Mouse (Mus musculus) kidney, embryonic 15.5 days (tissue): ENCODE results near the gene Trim3. TPM values are rescaled to one million over a fixed set of nuclear protein-coding genes. Genes with fewer than 3 reads are reported as not detected.

ENCODE experiments used
- ATAC-seq: fragments of 200-750 bp; cut with Nextera tagmentation; replicated peaks from 2 replicates; pipeline ENCODE4 v1.8.0; 2017; ENCODE audit warnings: moderate TSS enrichment; ENCODE audit not compliant: low FRiP score
- H3K27ac ChIP-seq: fragments of 300-500 bp; sonication (generic); 2 replicates; pipeline ENCODE4 v1.5.1; 2015; ENCODE audit warnings: mild to moderate bottlenecking, inconsistent platforms
- H3K27me3 ChIP-seq: fragments of 300-500 bp; sonication (generic); 2 replicates; pipeline ENCODE4 v1.6.1; 2015; ENCODE audit warnings: inconsistent platforms
- H3K36me3 ChIP-seq: fragments of 300-500 bp; sonication (generic); 2 replicates; pipeline ENCODE4 v1.6.1; 2015; ENCODE audit warnings: inconsistent platforms
- H3K4me1 ChIP-seq: fragments of 300-500 bp; sonication (generic); 2 replicates; pipeline ENCODE4 v1.6.1; 2015; ENCODE audit warnings: inconsistent platforms
- H3K4me2 ChIP-seq: fragments of 300-500 bp; sonication (generic); 2 replicates; pipeline ENCODE4 v1.6.1; 2015; ENCODE audit warnings: moderate library complexity, mild to moderate bottlenecking, inconsistent platforms
- H3K4me3 ChIP-seq: fragments of 300-500 bp; sonication (generic); replicated peaks from 2 replicates; pipeline ENCODE4 v1.5.1; 2015; ENCODE audit warnings: mild to moderate bottlenecking, inconsistent platforms
- H3K9ac ChIP-seq: fragments of 300-500 bp; sonication (generic); 2 replicates; pipeline ENCODE4 v1.6.1; 2015; ENCODE audit warnings: mild to moderate bottlenecking, inconsistent platforms
- H3K9me3 ChIP-seq: fragments of 300-500 bp; sonication (generic); replicated peaks from 2 replicates; pipeline ENCODE4 v1.6.1; 2016; ENCODE audit warnings: inconsistent platforms
- WGBS: fragments of 180-500 bp; shearing (Covaris S2); methylation state at CpG from one replicate; pipeline ENCODE4 v1.1.7; 2015; ENCODE audit warnings: mixed read lengths; 5-methylcytosine and 5-hydroxymethylcytosine counted together
- polyA plus RNA-seq: library from polyadenylated mRNA; unstranded; fragments of >200 nt; fragmentation: Nextera tagmentation; extraction: Ambion mirVana; gene quantifications from 2 replicates; pipeline ENCODE4 v1.2.1, GENCODE M21; 2015

Gene Trim3
- 28.4 and 37.2 TPM in 2 replicates for polyA plus RNA-seq

DNA sequence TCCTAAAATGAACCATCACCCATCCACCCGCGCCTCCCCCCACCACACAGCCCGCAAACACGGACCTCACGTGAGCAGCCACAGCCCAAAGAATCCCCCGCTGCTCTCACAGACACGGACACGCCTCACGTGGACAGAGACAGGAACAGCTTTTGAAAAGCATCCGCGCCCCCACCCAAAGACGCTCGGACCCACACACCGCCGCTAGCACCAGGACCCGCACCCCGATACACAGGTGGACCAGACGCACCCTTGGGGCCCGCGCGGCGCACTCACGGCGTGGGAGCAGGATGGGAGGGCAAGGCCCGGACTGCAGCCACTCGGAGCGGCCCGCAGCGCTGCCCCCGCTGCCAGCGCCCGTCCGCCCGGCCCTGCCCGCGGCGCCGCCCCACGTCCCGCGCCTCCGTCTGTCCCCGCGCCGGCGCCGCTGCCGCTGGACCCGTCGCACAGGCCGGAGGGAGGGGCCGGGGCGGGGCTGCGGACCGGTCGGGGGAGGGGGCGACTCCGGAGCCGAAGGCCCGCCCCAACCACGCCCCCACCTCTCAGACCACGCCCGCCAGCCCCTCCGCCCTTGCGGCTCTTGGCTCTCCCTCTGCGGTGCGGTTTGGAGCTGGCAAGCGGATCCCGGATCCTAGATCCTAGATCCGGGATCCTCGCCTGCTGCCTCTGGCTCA lies at the start of gene Trim3:
Gene Trim3, minus strand, starts transcription at position 445 of the 674 bp plus-strand sequence.
- H3K4me1 ChIP-seq, result peaks cover 32% of the 10 kb centered on the region
- peaks cover 30% of the 10 kb centered on the region for H3K36me3 ChIP-seq
- ATAC-seq, result peak; percentile 93
- H3K9ac ChIP-seq, result peak within 1 kb of the TSS; percentile 87
- no peaks in the 10 kb centered on the region for H3K9me3 ChIP-seq
- WGBS, result 2% methylated on average over 60 of the region's 71 CpGs
- peak within 1 kb of the TSS; percentile 83 for H3K4me2 ChIP-seq
- H3K27me3 ChIP-seq, result no peaks in the 10 kb centered on the region
- H3K27ac ChIP-seq, result peak within 1 kb of the TSS; percentile 74
- H3K4me3 ChIP-seq, result peak within 1 kb of the TSS; percentile 91

DNA sequence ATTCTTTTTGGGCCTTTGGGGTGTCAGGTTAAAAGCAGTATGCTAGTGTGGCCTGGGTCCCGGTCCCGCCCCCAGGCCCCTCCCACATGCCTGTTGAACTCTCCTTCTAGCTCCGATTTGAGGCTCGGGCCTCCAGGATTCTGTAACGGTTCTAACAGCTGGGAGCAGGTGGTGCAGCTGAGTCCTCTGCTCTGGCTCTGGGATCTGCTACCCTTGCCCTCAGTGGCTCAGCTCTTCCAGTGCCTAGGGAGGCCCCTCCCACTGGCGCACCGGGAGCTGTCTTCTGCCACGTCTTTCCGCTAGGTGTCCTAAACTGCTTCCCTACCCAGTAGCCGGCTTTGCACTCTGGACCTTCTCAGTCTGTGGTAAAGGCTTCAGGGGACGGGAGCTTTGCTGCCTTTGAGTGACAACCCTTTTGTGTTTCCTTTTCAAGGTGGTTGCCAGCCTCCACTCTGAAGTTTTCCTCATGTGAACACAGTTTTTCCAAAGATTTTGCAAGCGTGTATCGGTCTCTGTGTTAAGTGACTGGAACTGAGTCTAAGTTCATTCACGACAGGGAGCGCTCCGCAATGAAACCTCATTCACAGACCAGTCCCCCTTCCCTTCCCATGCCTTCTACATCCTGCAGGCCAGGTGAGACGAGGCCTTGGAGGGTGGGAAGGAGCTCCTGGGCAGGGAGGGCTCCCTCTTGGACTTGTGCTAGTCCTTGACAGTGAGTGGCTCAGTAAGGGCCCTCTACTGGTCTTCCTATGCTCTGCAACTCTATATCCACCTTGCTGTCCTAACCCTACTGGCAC lies 17.5 kb upstream of the Trim3 start, which contains the start of gene Dnhd1:
Gene Dnhd1, plus strand, starts transcription at position 189 of the 797 bp plus-strand sequence.
- Histone ChIP-seq H3K4me2 (peak within 1 kb of the TSS; percentile 80), H3K27ac (peak within 1 kb of the TSS; percentile 69)
- WGBS, result 1% methylated on average over 17 of the region's 17 CpGs

DNA sequence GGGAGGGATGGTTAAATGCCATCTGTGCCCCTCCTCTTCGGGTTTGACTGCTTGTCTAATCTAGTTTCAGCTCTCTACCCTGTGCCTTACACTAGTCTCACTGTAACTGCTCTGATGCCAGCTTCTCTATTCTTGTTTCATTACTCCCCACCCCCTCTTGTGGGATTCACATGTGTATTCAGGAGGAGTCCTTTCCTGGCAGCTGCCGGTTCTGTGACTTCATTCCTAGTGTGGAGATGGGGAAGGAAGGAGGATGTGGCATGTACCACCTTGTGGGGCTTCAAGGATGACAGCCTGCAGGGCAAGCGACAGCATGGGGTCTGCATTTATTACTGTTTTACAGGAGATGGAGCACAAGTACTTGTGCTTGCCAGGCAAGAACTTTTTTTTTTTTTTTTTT lies 8.6 kb upstream of the Trim3 start:
- ATAC-seq, result no peak
- Histone ChIP-seq H3K4me3 (peak overlapping the region; percentile 84), H3K27me3 (no peaks in the 10 kb centered on the region), H3K36me3 (peaks cover 43% of the 10 kb centered on the region), H3K9me3 (no peaks in the 10 kb centered on the region), H3K4me1 (peaks cover 28% of the 10 kb centered on the region), H3K9ac (no peak overlapping the region; the same call in 1 of the 2 replicates), H3K27ac (peak overlapping the region; percentile 63; the same call in 1 of the 2 replicates), H3K4me2 (peak overlapping the region; percentile 91)
- 61% methylated on average over 3 of the region's 3 CpGs for WGBS

More for the DNA sequence above, 17.5 kb upstream of the Trim3 start, which contains the start of gene Dnhd1:
- peak; percentile 97 for ATAC-seq
- peaks cover 4% of the 10 kb centered on the region; the same call in 1 of the 2 replicates for H3K36me3 ChIP-seq
- H3K9me3 ChIP-seq, result no peaks in the 10 kb centered on the region
- H3K9ac ChIP-seq, result peak within 1 kb of the TSS; percentile 24
- H3K4me1 ChIP-seq, result peaks cover 7% of the 10 kb centered on the region; the same call in 1 of the 2 replicates
- no peaks in the 10 kb centered on the region for H3K27me3 ChIP-seq
- peak within 1 kb of the TSS; percentile 45 for H3K4me3 ChIP-seq

DNA sequence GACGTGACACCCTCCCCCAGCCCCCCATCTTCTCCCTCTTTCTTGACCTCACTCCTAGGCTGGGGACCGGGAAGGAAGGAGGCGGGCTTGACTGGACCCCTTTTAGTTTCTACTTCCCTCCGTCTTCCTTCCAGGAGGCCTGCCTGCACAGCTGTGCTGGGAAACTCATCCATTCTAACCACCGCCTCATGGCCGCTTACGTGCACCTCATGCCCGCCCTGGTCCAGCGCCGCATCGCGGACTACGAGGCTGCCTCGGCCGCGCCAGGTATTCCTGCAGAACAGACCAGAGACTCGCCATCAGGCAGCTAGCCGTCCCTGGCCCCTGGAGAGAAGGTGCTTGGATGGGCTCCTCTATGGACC lies 7.5 kb upstream of the Trim3 start:
- Histone ChIP-seq H3K27ac (peak overlapping the region; percentile 93), H3K9me3 (no peaks in the 10 kb centered on the region), H3K36me3 (peaks cover 49% of the 10 kb centered on the region), H3K4me2 (peak overlapping the region; percentile 91), H3K4me3 (peak overlapping the region; percentile 84), H3K4me1 (peaks cover 28% of the 10 kb centered on the region), H3K27me3 (no peaks in the 10 kb centered on the region), H3K9ac (peak overlapping the region; percentile 78)
- peak; percentile 27 for ATAC-seq
- WGBS, result under 1% methylated on average over 18 of the region's 18 CpGs

DNA sequence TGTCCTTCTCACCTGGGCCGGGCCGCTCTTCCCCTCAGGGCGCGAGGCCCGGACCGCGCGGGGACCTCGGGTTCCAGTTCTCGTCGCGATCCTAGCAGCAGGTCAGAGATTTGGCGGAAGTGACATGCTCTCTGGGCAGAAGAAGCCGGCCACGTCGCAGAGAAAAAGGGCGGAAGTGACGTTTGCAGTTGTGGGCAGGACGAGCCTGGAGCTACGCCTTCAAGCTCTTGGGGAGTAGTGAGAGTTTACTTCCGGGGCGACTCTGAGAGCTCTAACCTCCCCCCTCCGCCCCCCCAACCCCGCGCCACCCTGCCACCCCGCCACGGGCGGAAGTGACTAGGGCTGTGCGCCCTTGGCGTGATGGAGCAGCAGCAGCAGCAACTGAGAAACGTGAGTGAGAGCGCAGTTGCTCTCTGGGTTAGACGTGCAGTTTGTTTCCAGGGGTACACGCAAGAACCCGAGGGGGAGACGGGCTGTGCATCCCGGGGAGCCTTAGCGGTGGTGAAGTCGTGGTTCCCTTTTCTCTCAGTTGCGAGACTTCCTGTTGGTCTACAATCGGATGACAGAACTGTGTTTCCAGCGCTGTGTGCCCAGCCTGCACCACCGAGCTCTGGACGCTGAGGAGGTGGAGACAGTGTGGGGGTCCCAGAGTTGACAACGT lies 7.0 kb upstream of the Trim3 start, which contains the start of the genes Arfip2 and Gm45799:
Gene Arfip2, minus strand, starts transcription at position 184 of the 661 bp plus-strand sequence.
Gene Gm45799, plus strand, starts transcription at position 320 of the 661 bp plus-strand sequence.
- Histone ChIP-seq H3K4me3 (peak within 1 kb of the TSS; percentile 84), H3K9ac (peak within 1 kb of the TSS; percentile 78), H3K27ac (peak within 1 kb of the TSS; percentile 93), H3K4me2 (peak within 1 kb of the TSS; percentile 91), H3K27me3 (no peaks in the 10 kb centered on the region), H3K9me3 (no peaks in the 10 kb centered on the region), H3K4me1 (peaks cover 28% of the 10 kb centered on the region), H3K36me3 (peaks cover 53% of the 10 kb centered on the region)
- peak; percentile 96 for ATAC-seq
- under 1% methylated on average over 45 of the region's 45 CpGs for WGBS

DNA sequence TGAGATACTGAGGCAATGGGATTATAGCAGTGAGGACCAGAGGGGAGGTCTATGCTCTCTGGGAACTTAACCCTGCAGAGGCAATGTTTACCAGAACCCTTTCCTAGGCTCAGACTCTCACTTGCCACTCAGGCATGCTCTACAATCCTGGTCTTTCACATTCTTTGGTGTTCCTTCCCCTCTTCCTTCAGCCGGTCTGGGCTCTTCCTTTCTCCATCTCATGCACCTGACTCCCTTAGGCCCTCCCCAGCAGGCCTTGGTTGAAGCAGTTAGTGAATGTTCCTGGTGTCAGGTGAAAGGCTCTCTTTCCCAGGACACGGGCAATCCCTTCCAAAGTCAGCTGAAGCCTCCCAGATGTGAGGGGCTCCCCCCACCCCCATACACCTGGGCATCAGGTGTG lies 6.4 kb upstream of the Trim3 start, which contains the start of gene Timm10b:
Gene Timm10b, plus strand, starts transcription at position 301 of the 400 bp plus-strand sequence.
- H3K9me3 ChIP-seq, result no peaks in the 10 kb centered on the region
- peak within 1 kb of the TSS; percentile 84 for H3K4me3 ChIP-seq
- H3K27ac ChIP-seq, result peak within 1 kb of the TSS; percentile 93
- H3K36me3 ChIP-seq, result peaks cover 50% of the 10 kb centered on the region
- H3K27me3 ChIP-seq, result no peaks in the 10 kb centered on the region
- peak within 1 kb of the TSS; percentile 91 for H3K4me2 ChIP-seq
- 5% methylated on average over 2 of the region's 2 CpGs for WGBS
- ATAC-seq, result no peak
- peak within 1 kb of the TSS; percentile 78 for H3K9ac ChIP-seq
- H3K4me1 ChIP-seq, result peaks cover 28% of the 10 kb centered on the region

DNA sequence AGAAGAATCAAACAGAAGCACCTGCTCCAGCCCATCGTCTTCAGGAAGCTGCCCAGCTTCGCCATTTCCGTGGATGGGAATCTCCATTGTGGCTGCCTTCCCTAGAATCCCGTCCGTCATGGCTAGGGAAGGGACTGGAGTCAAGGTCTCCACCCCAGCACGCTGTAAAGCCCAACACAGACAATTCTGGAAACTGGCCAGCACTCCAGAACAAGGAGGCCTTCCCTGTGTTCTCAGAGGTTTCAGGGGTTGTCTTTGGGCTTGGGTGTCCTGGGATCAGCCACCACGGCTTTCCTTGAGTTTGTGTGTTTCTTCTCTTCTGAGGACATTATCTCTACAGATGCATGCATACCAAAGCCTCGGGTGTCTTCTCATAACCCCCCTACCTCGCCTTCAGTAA lies 5.9 kb upstream of the Trim3 start:
- Histone ChIP-seq H3K36me3 (peaks cover 50% of the 10 kb centered on the region), H3K4me1 (peaks cover 29% of the 10 kb centered on the region), H3K27me3 (no peaks in the 10 kb centered on the region), H3K9me3 (no peaks in the 10 kb centered on the region), H3K9ac (peak overlapping the region; percentile 78), H3K4me3 (peak overlapping the region; percentile 84), H3K4me2 (peak overlapping the region; percentile 91), H3K27ac (no peak overlapping the region)
- ATAC-seq, result no peak
- WGBS, result 67% methylated on average over 9 of the region's 9 CpGs

DNA sequence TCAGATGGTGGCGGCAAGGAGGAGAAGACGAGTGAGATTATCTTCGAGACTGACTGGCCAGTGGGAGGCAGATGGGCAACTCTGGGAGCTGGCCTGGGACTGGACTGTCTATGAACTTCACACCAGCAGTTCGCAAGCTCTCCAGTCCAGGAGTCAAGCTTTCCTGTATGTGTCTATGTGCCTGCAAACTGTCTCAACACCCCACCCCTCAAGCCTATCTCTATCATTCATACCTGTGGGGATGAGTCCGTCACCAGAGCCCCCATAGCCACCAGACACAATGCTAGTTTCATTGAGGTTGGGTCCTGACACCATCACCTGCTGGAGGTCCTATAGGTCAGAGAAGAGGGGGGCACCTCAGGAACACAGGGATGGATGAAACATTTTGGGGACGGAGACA lies 5.4 kb upstream of the Trim3 start:
- no peaks in the 10 kb centered on the region for H3K9me3 ChIP-seq
- ATAC-seq, result no peak
- no peak overlapping the region; the same call in 1 of the 2 replicates for H3K4me3 ChIP-seq
- 89% methylated on average over 6 of the region's 6 CpGs for WGBS
- H3K36me3 ChIP-seq, result peaks cover 44% of the 10 kb centered on the region
- H3K4me1 ChIP-seq, result peaks cover 35% of the 10 kb centered on the region
- no peak overlapping the region; the same call in 1 of the 2 replicates for H3K4me2 ChIP-seq
- H3K27me3 ChIP-seq, result no peaks in the 10 kb centered on the region
- no peak overlapping the region for H3K27ac ChIP-seq
- H3K9ac ChIP-seq, result 0 out of 2 replicates have a peak overlapping the region, but pooled peaks have one; percentile 5

DNA sequence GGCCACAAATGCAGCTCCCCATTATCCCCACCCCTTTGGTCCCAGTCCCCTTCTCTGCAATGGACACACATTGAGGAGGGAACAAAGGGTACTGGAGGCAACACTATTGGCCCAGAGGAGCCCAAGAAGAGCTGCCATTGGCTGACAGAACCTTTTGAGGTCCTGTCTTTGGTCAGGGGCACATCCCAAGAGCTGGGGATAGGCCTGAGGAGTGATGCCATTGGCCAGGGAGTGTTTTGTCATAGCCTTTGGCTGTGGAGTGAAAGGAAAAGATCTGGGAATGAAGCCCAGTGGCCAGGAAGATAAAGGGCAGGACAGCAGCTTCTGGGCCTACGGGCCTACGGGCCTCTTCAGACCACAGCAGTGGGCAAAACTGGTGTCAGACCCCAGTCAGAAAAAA lies 2.4 kb upstream of the Trim3 start:
- Histone ChIP-seq H3K27ac (no peak overlapping the region), H3K9me3 (no peaks in the 10 kb centered on the region), H3K36me3 (peaks cover 33% of the 10 kb centered on the region), H3K27me3 (no peaks in the 10 kb centered on the region), H3K4me3 (no peak overlapping the region), H3K4me1 (peaks cover 30% of the 10 kb centered on the region), H3K9ac (no peak overlapping the region), H3K4me2 (no peak overlapping the region)
- no peak for ATAC-seq
- WGBS, result 91% methylated on average over 2 of the region's 2 CpGs

DNA sequence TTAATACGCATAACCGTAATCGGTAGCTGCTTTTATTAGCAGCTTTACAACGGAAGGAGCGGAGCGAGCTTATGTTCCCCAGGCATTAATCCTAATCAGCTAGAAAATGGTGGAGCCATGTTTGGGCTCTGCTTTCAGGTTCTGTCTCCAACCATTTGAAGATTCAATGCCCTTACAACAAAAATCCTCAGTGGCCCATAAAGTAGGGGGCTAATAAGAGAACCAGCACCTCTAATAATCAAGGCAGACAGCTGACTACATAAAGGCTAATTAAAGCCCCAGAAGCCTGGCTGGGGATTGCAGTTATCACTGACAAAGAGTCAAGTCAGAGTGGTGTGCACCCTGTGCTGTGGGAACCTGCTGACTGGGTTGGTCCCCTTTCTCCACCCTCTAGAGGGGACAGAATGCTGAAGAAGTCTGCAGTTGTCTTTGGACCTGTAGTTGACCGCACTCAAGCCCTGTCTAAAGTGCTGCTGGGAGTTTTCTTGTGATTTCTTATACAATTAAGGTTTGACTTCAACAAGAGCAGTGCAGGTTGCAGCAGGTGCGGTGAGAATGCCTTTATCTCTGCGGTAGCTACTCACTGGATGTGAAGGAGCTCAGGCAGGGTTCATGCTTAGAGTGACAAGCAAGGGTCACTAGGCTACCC lies 1.0 kb upstream of the Trim3 start:
- no peak overlapping the region for H3K27ac ChIP-seq
- H3K27me3 ChIP-seq, result no peaks in the 10 kb centered on the region
- ATAC-seq, result no peak
- H3K4me2 ChIP-seq, result peak overlapping the region; percentile 83
- 54% methylated on average over 9 of the region's 9 CpGs for WGBS
- H3K9ac ChIP-seq, result peak overlapping the region; percentile 87
- peak overlapping the region; percentile 91 for H3K4me3 ChIP-seq
- peaks cover 29% of the 10 kb centered on the region for H3K4me1 ChIP-seq
- H3K9me3 ChIP-seq, result no peaks in the 10 kb centered on the region
- peaks cover 33% of the 10 kb centered on the region for H3K36me3 ChIP-seq

DNA sequence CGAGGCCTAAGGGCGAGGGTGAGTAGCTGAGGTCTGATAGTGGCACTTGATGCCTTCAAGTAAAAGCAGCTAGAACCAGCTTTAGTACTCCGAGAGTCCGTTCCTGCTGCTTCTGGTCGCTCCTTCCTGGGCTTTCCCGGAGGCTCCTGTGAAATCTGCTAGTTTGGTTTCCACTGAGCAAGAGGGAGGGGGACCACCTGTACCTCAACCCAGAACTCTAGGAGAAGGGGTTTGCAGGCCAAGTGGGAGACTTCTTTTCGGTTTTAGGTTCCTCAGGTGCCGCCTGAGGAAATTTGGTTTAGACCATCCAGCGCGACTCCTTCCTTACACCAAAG lies 397 bp upstream of the Trim3 start:
- Histone ChIP-seq H3K36me3 (peaks cover 33% of the 10 kb centered on the region), H3K9ac (peak overlapping the region; percentile 87), H3K27ac (peak overlapping the region; percentile 74), H3K4me3 (peak overlapping the region; percentile 91), H3K9me3 (no peaks in the 10 kb centered on the region), H3K4me1 (peaks cover 30% of the 10 kb centered on the region), H3K4me2 (peak overlapping the region; percentile 83), H3K27me3 (no peaks in the 10 kb centered on the region)
- ATAC-seq, result no peak
- WGBS, result 4% methylated on average over 10 of the region's 10 CpGs
